Mouse (Mus musculus) skeletal muscle tissue, adult 2 months (tissue): ENCODE results near the gene Zfp119b.

Experiments used
- DNase-seq: peaks from one replicate; pipeline ENCODE4 v3.0.0-alpha.2; 2012; ENCODE audit warnings: low read depth, low spot score

The Zfp119b gene

GRCm38 (mm10) chr17:55949400-55949799 is at the start of gene Zfp119b:
TSS of gene Zfp119b (minus strand) at chr17:55949500.
- DNase-seq = no peak

- no peak for DNase-seq
Measured at GRCm38 (mm10) chr17:55996007-55996406, 46.7 kb upstream of the Zfp119b start.

- no peak for DNase-seq
Measured at GRCm38 (mm10) chr17:55990278-55990898, 41.1 kb upstream of the Zfp119b start.

DNA sequence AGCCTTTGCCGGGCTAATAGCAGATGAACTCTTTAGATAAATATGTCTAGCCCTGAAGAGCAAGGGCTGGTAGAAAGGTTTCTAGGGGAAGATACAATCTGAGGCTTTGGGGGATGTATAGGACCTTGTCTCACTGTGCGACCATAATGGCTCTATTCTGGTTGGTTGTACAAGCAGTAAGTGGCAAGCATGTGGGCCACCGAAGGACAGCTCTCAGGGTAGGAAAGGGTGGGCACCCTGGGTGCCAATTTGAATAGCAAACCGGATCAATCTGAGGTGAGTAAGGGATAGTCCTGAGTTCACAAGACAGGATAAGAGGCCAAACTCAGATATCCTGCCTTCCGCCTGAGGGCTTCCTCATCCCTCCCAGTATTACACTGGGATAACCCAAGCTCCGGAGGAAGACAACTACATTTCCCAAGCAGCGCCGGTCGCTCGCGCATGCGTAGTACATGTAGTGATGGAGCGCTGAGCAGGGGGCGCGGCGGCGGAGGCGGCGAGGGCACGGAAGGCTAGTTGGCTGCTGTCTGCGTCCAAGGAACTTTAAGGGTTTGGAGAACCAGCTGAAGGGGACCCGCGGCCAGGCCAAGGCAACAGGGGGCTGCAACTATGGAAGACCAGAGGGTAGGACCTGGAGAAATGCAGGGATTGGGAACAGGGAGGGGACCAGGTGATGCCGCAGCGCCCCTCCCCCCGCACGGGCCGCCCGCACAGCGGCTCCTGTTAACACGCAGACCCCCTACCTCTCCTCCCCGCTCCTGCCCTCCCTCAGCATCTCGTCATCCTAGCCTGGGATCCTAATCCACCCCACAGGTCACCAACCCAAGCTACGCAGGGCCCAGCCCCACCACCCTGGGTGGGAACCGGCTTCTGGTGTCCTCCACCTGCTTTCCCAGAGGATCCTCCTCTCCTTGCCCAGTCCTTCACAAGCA is 37.0 kb upstream of the Zfp119b start, which contains the start of gene Fsd1:
TSS of gene Fsd1 (plus strand) at position 480 of the 932 bp plus-strand sequence.
- no peak for DNase-seq

GRCm38 (mm10) chr17:55977301-55977700 is 28.0 kb upstream of the Zfp119b start:
- DNase-seq = no peak

GRCm38 (mm10) chr17:55976255-55976862 is 27.1 kb upstream of the Zfp119b start:
- peak; percentile 59 for DNase-seq

DNA sequence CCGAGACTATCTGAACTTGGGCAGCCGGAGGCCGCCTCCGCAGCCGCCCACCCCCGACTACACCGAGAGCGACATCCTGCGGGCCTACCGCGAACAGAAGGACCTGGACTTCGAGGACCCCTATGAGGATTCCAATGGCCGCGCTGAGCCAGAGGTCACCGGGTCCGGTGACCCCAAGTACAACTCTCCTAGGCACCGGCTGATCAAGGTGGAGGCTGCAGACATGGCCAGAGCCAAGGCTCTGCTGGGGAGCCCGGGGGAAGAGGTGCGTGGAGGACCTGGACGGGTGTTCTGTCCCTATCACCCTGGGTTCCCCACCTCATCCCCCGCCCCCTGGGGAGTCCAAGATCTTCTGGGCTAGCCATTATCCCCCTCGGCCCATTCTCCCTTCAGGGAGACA is 22.2 kb upstream of the Zfp119b start:
- DNase-seq = no peak

DNA sequence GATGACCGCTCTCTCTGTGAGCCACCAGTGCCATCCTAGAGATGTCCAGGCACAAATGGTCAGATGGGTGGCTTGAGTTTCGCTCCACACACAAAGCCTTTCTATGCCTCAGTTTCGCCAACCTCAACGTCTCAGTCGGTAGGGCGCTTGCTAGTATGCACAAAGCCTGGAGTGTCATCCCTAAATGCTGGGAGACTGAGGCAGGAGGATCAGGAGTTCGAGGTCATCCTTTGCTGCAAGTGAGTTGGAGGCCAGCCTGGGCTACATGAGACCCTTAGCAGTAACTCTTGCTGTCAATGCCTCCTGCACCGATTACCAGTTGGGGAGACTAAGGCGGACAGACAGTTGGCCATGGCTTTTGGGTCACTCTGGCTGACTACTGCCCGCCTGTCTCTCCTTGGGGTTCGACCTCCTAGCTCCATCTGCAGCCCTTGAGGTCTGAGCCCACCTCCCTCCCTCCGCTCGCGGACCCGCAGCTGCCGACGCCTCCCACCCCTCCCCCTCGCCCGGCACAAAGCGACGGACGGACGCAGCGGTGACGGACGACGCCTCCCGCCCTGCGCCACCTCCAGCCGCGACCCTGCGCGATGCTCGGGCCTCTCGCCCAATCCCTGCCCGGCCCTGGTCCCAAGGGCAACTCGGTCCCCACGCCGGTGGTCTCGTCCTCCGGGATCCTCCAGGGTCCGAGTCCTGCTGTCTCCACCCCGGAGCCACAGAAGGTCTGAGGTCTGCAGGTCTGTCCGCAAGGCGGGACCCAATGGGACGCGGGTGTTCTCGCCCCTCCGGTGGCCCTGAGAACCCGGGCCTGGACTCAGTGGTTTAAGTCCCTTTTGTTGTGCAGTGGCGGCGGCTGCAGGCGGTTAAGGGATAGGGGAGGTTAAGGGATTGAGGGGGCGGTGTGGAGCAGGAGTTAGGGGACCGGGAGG is 20.9 kb upstream of the Zfp119b start, which contains the start of gene Shd:
TSS of gene Shd (plus strand) at position 502 of the 926 bp plus-strand sequence.
- no peak for DNase-seq

GRCm38 (mm10) chr17:55969560-55969959 is 20.3 kb upstream of the Zfp119b start:
- no peak for DNase-seq

GRCm38 (mm10) chr17:55968210-55968609 is 18.9 kb upstream of the Zfp119b start:
- DNase-seq = no peak

DNA sequence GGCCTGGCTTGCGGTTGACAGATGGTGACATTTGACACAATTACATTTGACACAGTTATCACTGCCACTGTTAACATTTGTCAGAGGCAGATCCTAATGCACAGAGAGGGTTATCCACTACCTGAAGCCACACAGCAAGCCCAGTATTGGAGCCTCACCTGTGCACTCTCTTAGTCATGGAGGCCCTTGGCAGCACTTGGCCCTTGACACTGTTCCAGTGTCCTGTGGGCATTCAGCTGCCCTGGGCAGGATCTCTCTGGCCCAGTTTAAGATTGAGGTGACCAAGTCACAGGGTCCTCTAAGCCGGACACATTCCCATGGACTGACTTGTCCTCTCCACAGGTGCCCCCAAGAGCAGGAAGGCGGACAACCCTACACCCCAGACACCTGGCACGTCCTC is 17.9 kb upstream of the Zfp119b start:
- DNase-seq = no peak

DNA sequence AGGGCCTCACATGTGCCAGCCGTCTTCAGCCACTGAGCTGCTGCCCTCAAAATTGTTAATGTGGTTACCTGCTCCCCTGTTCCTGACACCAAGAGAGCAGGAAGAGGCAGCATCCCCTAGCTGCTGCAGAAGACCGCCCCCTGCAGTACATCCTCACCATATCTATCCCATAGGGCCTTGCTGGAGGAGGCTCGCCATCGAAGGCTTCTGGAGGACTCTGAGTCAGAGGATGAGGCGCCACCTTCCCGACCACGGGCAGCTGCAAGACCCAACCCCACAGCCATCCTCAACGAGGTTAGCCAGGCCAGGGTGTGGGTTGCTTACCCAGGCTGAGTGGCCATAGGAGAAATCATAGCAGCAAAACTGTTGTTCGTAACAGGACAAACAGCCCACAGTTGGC is 15.7 kb upstream of the Zfp119b start:
- no peak for DNase-seq

DNA sequence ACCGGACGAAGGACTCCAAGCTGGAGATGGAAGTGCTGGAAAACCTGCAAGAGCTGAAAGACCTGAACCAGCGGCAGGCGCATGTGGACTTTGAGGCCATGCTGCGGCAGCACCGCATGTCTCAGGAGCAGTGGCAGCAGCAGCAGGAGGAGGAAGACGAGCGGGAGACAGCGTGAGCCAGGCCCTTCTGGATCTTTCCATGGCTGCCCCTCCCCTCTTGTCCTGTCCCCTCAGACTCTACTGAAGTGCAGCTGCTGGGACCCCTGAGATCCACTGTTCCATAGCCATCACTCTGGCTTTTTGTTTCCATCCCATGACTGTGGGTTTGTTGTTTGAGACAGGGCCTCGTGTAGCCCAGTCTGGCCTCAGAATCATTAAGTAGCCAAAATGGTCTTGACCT is 15.2 kb upstream of the Zfp119b start:
- no peak for DNase-seq

- no peak for DNase-seq
Measured at GRCm38 (mm10) chr17:55963171-55963570, 13.9 kb upstream of the Zfp119b start.

- no peak for DNase-seq
Measured at GRCm38 (mm10) chr17:55961631-55962030, 12.3 kb upstream of the Zfp119b start.

DNA sequence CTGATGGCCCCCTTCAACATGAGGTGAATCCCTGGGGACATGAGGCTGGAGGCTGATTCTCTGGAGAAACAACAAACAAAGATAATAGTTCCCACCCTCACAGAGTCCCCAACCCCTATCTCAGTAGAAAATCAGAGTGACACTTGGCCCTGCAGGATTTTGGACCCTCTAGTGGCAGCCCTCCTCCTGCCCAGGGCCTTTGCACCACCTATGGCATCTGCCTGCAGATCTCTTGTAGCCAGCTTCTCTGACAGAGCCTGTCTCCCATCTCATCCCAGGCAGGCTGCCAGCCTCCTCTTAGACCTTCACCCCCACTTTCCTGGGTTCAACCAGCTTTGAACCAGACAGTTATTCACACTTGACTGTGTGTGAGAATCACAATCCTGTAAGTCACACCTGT is 11.5 kb upstream of the Zfp119b start:
- DNase-seq = no peak

DNA sequence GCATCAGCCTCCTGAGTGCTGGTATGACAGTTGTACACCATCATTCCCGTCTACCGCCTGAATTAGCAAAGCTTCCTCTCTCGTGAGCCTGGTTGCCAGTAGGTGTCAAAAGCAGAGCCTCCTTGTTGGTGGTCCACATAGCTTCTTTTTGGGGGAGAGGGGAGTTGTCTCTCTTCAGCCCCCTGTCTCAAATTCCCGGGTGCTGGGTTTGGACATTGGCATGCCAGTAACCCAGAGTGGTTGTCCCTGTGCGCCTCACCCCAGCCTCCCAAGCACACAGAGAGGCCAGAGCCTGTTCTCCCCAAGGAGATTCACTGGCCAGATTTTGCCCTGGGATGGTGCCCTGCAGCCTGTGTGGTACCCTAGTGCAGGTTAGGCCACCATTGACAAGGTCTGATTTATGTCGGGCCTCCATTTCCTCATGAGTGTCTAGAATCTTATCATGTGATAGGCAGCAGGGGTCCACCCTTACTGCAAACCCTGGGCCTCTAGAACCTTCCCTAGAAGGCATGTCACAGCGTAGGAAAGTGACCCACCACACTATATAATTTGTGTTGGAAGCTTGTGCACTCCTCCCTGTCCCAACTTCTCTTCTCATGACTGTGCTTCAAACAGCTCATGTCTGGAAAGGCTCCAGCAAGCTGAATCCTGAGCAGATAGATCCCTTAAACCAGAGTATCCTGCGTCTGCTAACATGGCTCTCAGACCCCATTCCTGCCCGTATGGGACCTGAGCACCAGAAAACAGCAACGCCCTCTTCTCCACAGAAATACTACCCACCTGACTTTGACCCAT is 10.8 kb upstream of the Zfp119b start:
- DNase-seq = no peak

- DNase-seq = peak; percentile 93
Measured at GRCm38 (mm10) chr17:55958918-55959728, 9.8 kb upstream of the Zfp119b start, which contains the start of gene Yju2. TSS of gene Yju2 (plus strand) at chr17:55959099.

DNA sequence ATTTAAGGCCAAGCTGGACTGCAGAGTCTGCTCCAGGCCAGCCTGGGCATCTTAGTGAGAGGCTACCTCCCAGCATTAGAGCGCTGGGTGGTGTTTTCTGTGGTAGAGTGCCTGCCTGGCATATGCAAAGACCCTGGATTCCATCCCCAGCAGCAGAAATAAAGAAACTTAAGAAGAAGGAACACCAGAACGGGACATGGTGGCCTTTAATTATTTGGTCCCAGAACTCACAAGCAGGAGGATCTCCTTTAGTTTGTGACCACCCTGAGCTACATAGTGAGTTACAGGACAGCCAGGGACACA is 9.2 kb upstream of the Zfp119b start:
- DNase-seq = no peak
